Mouse (Mus musculus): ENCODE results near the gene Ddx3y. TPM values are rescaled to one million over a fixed set of nuclear protein-coding genes. Genes with fewer than 3 reads are reported as not detected.

Ddx3y gene
- polyA plus RNA-seq (2017; shearing (Covaris generic)): 131 TPM

DNA sequence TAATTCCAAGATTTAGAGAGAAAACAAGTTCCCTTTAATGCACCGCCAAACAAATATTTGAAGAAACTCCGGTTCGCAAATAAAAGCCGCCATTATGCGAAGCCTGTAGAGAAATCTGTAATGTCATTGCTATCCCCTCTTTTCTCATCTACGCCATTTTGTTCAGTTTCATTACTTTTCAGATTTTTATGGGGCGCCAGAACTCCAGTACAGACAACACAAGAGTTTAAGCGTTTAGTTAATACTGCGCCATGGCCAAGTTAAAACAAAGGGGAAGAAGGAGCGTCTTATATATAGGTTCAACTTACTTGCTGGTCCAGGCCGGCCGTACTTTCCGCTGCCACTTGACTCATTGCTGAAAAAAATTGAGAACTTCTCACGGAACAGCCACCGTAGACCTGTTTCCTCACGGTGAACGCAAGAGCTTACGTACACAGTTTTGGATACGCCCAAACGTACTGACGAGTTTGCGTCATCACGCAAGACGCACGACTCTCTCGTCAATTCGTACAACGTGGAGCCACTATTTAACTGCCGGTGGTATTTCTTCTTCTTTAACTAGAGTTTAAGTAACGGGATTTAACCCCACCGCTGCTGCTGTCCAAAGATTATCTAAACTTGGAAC is at the start of gene Ddx3y:
TSS of gene Ddx3y (minus strand) at position 459 of the 625 bp plus-strand sequence.

DNA sequence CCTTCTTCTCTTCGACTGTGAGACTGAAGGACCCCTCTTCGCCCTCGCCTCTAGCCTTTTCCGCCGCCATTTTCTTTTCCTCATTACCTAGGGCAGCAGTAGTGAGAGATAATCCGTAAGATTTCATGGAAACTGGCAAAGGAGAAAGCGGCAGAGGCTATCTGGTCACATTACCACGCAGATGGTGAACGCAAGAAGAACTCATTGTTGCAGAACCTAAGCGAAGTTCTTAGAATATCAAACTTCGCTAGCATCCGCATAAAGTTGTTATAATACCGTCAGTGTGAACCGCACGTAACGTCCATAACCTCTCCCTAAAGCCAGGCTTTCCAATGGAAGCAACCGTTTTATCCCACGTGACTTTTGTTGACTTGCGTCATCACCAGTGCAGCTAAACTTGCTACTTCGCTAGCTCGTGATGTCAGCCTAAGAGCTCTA is 41.0 kb downstream of the Ddx3y start, which contains the start of gene Uty:
TSS of gene Uty (minus strand) at position 334 of the 438 bp plus-strand sequence.

Other genes starting within 250 kb of the Ddx3y start
- gene Uty, start 40.9 kb downstream of the Ddx3y start, polyA plus RNA-seq (2017; shearing (Covaris generic)): 55.8 TPM
- not detected for gene Usp9y, start 173.2 kb upstream of the Ddx3y start, polyA plus RNA-seq (2017; shearing (Covaris generic))